Mouse (Mus musculus): ENCODE measurements around the gene Eefsec.
A peak's percentile ranks its signal among the peaks of the same experiment; 100 is the strongest.

Eefsec gene

GRCm38 (mm10) chr6:88416130-88416758, 30.1 kb downstream of the Eefsec start:
- no peak for DNase-seq (ENCODE audit: low spot score in 2 of 2)

GRCm38 (mm10) chr6:88412604-88413003, 33.7 kb downstream of the Eefsec start:
- no peak for DNase-seq (ENCODE audit: low spot score in 2 of 2)

GRCm38 (mm10) chr6:88409492-88409891, 36.8 kb downstream of the Eefsec start:
- no peak for DNase-seq (ENCODE audit: low spot score in 2 of 2)

- DNase-seq (ENCODE audit: low spot score in 2 of 2), result no peak
These were observed 45.9 kb downstream of the Eefsec start for GRCm38 (mm10) chr6:88400451-88400850.

- no peak for DNase-seq (ENCODE audit: low spot score in 2 of 2)
These were observed 48.4 kb downstream of the Eefsec start for GRCm38 (mm10) chr6:88397985-88398384.

- no peak for DNase-seq (ENCODE audit: low spot score in 2 of 2)
These were observed 57.4 kb downstream of the Eefsec start for GRCm38 (mm10) chr6:88388946-88389345.

GRCm38 (mm10) chr6:88387836-88388724, 58.3 kb downstream of the Eefsec start:
- DNase-seq (ENCODE audit: low spot score in 2 of 2), result no peak

GRCm38 (mm10) chr6:88384420-88385053, 61.8 kb downstream of the Eefsec start:
- no peak for DNase-seq (ENCODE audit: low spot score in 2 of 2)

- DNase-seq (ENCODE audit: low spot score in 2 of 2), result no peak
These were observed 62.6 kb downstream of the Eefsec start for GRCm38 (mm10) chr6:88383734-88384133.

GRCm38 (mm10) chr6:88379756-88380155, 66.6 kb downstream of the Eefsec start:
- DNase-seq (ENCODE audit: low spot score in 2 of 2), result no peak

- peak in 1 of 2 experiments; percentile 19 for DNase-seq (ENCODE audit: low spot score in 2 of 2)
These were observed 67.5 kb downstream of the Eefsec start for GRCm38 (mm10) chr6:88378829-88379228.

GRCm38 (mm10) chr6:88374247-88374646, 72.1 kb downstream of the Eefsec start:
- DNase-seq (ENCODE audit: low spot score in 2 of 2), result no peak

- peak in 1 of 2 experiments; percentile 16 for DNase-seq (ENCODE audit: low spot score in 2 of 2)
These were observed 76.3 kb downstream of the Eefsec start for GRCm38 (mm10) chr6:88369851-88370635.

GRCm38 (mm10) chr6:88363475-88364012, 82.8 kb downstream of the Eefsec start:
- no peak for DNase-seq (ENCODE audit: low spot score in 2 of 2)

- no peak for DNase-seq (ENCODE audit: low spot score in 2 of 2)
These were observed 85.2 kb downstream of the Eefsec start for GRCm38 (mm10) chr6:88361096-88361495.

- DNase-seq (ENCODE audit: low spot score in 2 of 2), result no peak
These were observed 88.1 kb downstream of the Eefsec start for GRCm38 (mm10) chr6:88358210-88358609.

- no peak for DNase-seq (ENCODE audit: low spot score in 2 of 2)
These were observed 90.5 kb downstream of the Eefsec start for GRCm38 (mm10) chr6:88355866-88356265.

GRCm38 (mm10) chr6:88352541-88352940, 93.8 kb downstream of the Eefsec start:
- DNase-seq (ENCODE audit: low spot score in 2 of 2), result no peak

GRCm38 (mm10) chr6:88346776-88347175, 99.6 kb downstream of the Eefsec start:
- no peak for DNase-seq (ENCODE audit: low spot score in 2 of 2)

GRCm38 (mm10) chr6:88345311-88345710, 101.0 kb downstream of the Eefsec start:
- DNase-seq (ENCODE audit: low spot score in 2 of 2), result no peak
